Comparison of ENCODE assay signal across 10 mouse cellular contexts in the genomic region with DNA sequence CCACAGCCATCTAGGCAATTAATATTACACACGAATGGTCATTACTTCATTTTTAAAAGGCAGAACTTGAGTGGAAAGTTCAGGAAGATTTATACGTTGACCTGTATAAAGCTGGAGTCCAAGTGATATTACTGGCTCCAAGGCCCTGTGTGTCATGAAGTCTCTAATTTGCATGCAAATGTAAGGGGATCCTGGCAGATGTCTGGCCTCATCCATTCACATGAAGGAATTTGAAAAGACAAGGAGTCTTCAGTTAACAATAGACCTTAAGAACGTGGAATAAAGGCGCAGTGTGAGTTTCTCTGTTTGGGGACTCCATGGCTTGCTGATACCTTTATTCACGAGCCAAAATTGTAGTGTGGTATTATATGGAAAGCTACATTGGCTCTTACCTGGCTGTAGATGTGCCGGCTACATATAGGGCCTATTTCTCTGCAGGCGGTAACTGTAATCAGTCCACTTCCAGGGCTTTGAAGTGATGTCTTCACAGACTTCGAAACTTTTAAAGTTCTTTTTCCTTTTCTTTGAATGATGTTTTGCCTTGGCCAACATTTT. TPM values are rescaled to one million over a fixed set of nuclear protein-coding genes. Genes with fewer than 3 reads are reported as not detected.
DNase-seq lines count a peak whose midpoint lies in the region; ATAC-seq and TF ChIP-seq lines count a peak whose summit lies in the region.
"Had no signal": no experiment of that assay in that cellular context is flagged by ENCODE, and none has a peak within 500 bp of the region (broad histone marks: within the 10 kb centered on the region; RNA-seq: fewer than 3 reads in every experiment).

No protein-coding gene starts in this region.

- H3K36me3 ChIP-seq in lung, embryonic 15.5 days = no peaks in the 10 kb centered on the region
- no peaks in the 10 kb centered on the region for H3K36me3 ChIP-seq in embryonic facial prominence, embryonic 15.5 days
- no peaks in the 10 kb centered on the region for H3K36me3 ChIP-seq in intestine, postnatal 0 days (ENCODE audit: control insufficient read depth, insufficient read depth)

- no peak for TF ChIP-seq CTCF in lung, adult 2 months (IDR thresholded peaks at IDR 0.05; ENCODE audit: insufficient read depth, low read length)
- TF ChIP-seq CTCF in intestine, postnatal 0 days (IDR thresholded peaks at IDR 0.05; ENCODE audit: low read depth) = no peak

- no peak overlapping the region for H3K27ac ChIP-seq in lung, embryonic 15.5 days
- H3K27ac ChIP-seq in embryonic facial prominence, embryonic 15.5 days (replicated peaks) = no peak overlapping the region
- no peak overlapping the region for H3K27ac ChIP-seq in intestine, postnatal 0 days (ENCODE audit: low read depth, low read length)

- H3K4me2 ChIP-seq in lung, embryonic 15.5 days = peak overlapping the region; percentile 98
- peak overlapping the region; percentile 97; the same call in 1 of the 2 replicates for H3K4me2 ChIP-seq in embryonic facial prominence, embryonic 15.5 days (replicated peaks)
- peak overlapping the region; percentile 92; the same call in 1 of the 2 replicates for H3K4me2 ChIP-seq in intestine, postnatal 0 days (replicated peaks; ENCODE audit: low read depth)

- H3K9me3 ChIP-seq in lung, embryonic 15.5 days = no peaks in the 10 kb centered on the region
- no peaks in the 10 kb centered on the region for H3K9me3 ChIP-seq in embryonic facial prominence, embryonic 15.5 days (replicated peaks)
- H3K9me3 ChIP-seq in intestine, postnatal 0 days (ENCODE audit: control insufficient read depth) = no peaks in the 10 kb centered on the region

- H3K4me3 ChIP-seq in lung, embryonic 15.5 days = no peak overlapping the region
- no peak overlapping the region for H3K4me3 ChIP-seq in lung, adult 2 months (replicated peaks; ENCODE audit: extremely low read depth, low read depth, low read length)
- H3K4me3 ChIP-seq in embryonic facial prominence, embryonic 15.5 days (replicated peaks) = peak overlapping the region; percentile 66
- no peak overlapping the region for H3K4me3 ChIP-seq in intestine, postnatal 0 days (ENCODE audit: low read depth, low read length)
- H3K4me3 ChIP-seq: erythroblast, embryonic 14.5 days had no signal

- no peak for DNase-seq in lung, adult 2 months
- peak; percentile 34 for DNase-seq in retina, embryonic 14.5 days (ENCODE audit: low spot score)
- no peak for DNase-seq in cerebellum, postnatal 4 days (ENCODE audit: low spot score in 2 of 2)
- DNase-seq in layer of hippocampus, adult 11-12 months (ENCODE audit: low spot score) = no peak
- DNase-seq: heart, postnatal 14 days; thymus, postnatal 25 days had no signal

- H3K9ac ChIP-seq in lung, embryonic 15.5 days = no peak overlapping the region
- no peak overlapping the region for H3K9ac ChIP-seq in embryonic facial prominence, embryonic 15.5 days
- no peak overlapping the region for H3K9ac ChIP-seq in intestine, postnatal 0 days (ENCODE audit: low read depth, low read length)

- ATAC-seq in lung, embryonic 15.5 days (ENCODE audit: borderline replicate concordance, extremely low read depth, low FRiP score, low TSS enrichment) = no peak
- ATAC-seq in embryonic facial prominence, embryonic 15.5 days (ENCODE audit: insufficient number of reproducible peaks, low FRiP score, low TSS enrichment, low read depth) = no peak
- ATAC-seq in intestine, postnatal 0 days = no peak

- no peaks in the 10 kb centered on the region for H3K4me1 ChIP-seq in lung, embryonic 15.5 days
- H3K4me1 ChIP-seq in lung, adult 2 months (ENCODE audit: control insufficient read depth, insufficient read depth, low read length) = no peaks in the 10 kb centered on the region
- H3K4me1 ChIP-seq in embryonic facial prominence, embryonic 15.5 days = peaks cover 13% of the 10 kb centered on the region; the same call in 1 of the 2 replicates
- no peaks in the 10 kb centered on the region for H3K4me1 ChIP-seq in intestine, postnatal 0 days (replicated peaks; ENCODE audit: control insufficient read depth, insufficient read depth, low read length)

- no peak for TF ChIP-seq POLR2A in lung, adult 2 months (IDR thresholded peaks at IDR 0.05; ENCODE audit: borderline replicate concordance, extremely low read depth, low read depth, low read length)

- WGBS in lung, embryonic 15.5 days = 69% methylated on average over 8 of the region's 8 CpGs
- WGBS in lung, adult 2 months = 62% methylated on average over 8 of the region's 8 CpGs
- WGBS in embryonic facial prominence, embryonic 15.5 days = 39% methylated on average over 8 of the region's 8 CpGs
- 69% methylated on average over 8 of the region's 8 CpGs for WGBS in intestine, postnatal 0 days

- peaks cover 30% of the 10 kb centered on the region for H3K27me3 ChIP-seq in lung, embryonic 15.5 days
- peaks cover 3% of the 10 kb centered on the region; the same call in 1 of the 2 replicates for H3K27me3 ChIP-seq in embryonic facial prominence, embryonic 15.5 days
- peaks cover 5% of the 10 kb centered on the region; the same call in 1 of the 2 replicates for H3K27me3 ChIP-seq in intestine, postnatal 0 days (replicated peaks; ENCODE audit: control insufficient read depth, insufficient read depth, low read length)

RNA-seq across cellular contexts. Expression of a gene that starts 2.0 kb away (rescaled TPM):
- 8.3 and 8.7 TPM in 2 replicates for polyA plus RNA-seq in lung, embryonic 15.5 days (2015; fragmentation: Nextera tagmentation; extraction: Ambion mirVana)
- polyA plus RNA-seq in lung, adult 2 months (2012; rRNA removed) = 0.18 and 2.1 TPM in 2 replicates
- 61.6 and 64.2 TPM in 2 replicates for polyA plus RNA-seq in embryonic facial prominence, embryonic 15.5 days (2015; fragmentation: Nextera tagmentation; extraction: Ambion mirVana)
- polyA plus RNA-seq in intestine, postnatal 0 days (2015; fragmentation: Nextera tagmentation; extraction: Ambion mirVana) = 14.7 and 15.9 TPM in 2 replicates
- polyA plus RNA-seq: erythroblast, embryonic 14.5 days had no signal
